ENCODE assay signal across 17 mouse cellular contexts in the genomic region with DNA sequence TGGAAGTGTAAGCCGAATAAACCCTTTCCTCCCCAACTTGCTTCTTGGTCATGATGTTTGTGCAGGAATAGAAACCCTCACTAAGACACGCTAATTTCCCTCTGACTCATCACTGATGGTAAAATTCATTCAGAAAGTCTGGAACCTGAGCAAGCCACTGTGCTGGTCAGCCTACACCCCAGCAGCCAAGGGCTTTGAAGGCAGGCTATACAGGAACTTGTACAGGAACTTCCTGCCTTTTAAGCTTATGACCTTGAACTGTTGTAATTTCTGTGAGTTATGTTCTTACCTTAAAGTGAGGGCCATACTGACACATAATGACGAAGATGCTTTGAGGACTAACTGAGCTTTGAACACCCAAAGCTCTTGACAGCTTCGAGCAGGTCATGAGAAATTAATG.
DNase-seq lines count a peak whose midpoint lies in the region; TF ChIP-seq lines count a peak whose summit lies in the region.
"Had no signal": no experiment of that assay in that cellular context is flagged by ENCODE, and none has a peak within 500 bp of the region (broad histone marks: within the 10 kb centered on the region; RNA-seq: fewer than 3 reads in every experiment).

No protein-coding gene starts in this region.

- no peak for TF ChIP-seq POLR2A in CH12.LX (IDR thresholded peaks at IDR 0.05; ENCODE audit: low read depth, low read length)
- no peak for TF ChIP-seq POLR2A in bone marrow macrophage, adult 2 months (IDR thresholded peaks at IDR 0.05; ENCODE audit: borderline replicate concordance, low read depth, low read length)

- no peaks in the 10 kb centered on the region for H3K36me3 ChIP-seq in CH12.LX (replicated peaks in 1 of 2; ENCODE audit: control insufficient read depth in 1 of 2, insufficient read depth in 1 of 2, low read length in 1 of 2)
- no peaks in the 10 kb centered on the region for H3K36me3 ChIP-seq in limb, embryonic 10.5 days

- no peak for TF ChIP-seq CTCF in CH12.LX (conservative IDR thresholded peaks at IDR 0.05 in 1 of 2, IDR thresholded peaks at IDR 0.05 in 1 of 2; ENCODE audit: low read depth in 2 of 2, low read length in 2 of 2)
- no peak for TF ChIP-seq CTCF in bone marrow macrophage, adult 2 months (IDR thresholded peaks at IDR 0.05; ENCODE audit: low read depth, low read length)

- TF ChIP-seq EP300 in CH12.LX (IDR thresholded peaks at IDR 0.05; ENCODE audit: low read length) = no peak

- H3K27ac ChIP-seq in CH12.LX (ENCODE audit: insufficient read depth, low read depth) = no peak overlapping the region
- 0 out of 2 replicates have a peak overlapping the region, but pooled peaks have one; percentile 10 for H3K27ac ChIP-seq in bone marrow macrophage, adult 2 months (ENCODE audit: insufficient read depth, low read depth, low read length)
- H3K27ac ChIP-seq in limb, embryonic 10.5 days = no peak overlapping the region

- no peaks in the 10 kb centered on the region for H3K79me2 ChIP-seq in CH12.LX (replicated peaks; ENCODE audit: control insufficient read depth, extremely low read depth, insufficient read depth, poor library complexity, severe bottlenecking)

- H3K9ac ChIP-seq in CH12.LX (ENCODE audit: insufficient read depth, low read depth) = no peak overlapping the region

- no peaks in the 10 kb centered on the region for H3K27me3 ChIP-seq in CH12.LX (replicated peaks)
- no peaks in the 10 kb centered on the region for H3K27me3 ChIP-seq in limb, embryonic 10.5 days (ENCODE audit: low read depth, poor library complexity, severe bottlenecking)
- H3K27me3 ChIP-seq: Patski had no signal

- H3K9me3 ChIP-seq in CH12.LX (replicated peaks; ENCODE audit: low read length) = peaks cover 5% of the 10 kb centered on the region
- no peaks in the 10 kb centered on the region for H3K9me3 ChIP-seq in limb, embryonic 10.5 days (replicated peaks)
- H3K9me3 ChIP-seq: G1E had no signal

- dilution Hi-C loops in CH12.LX (cut with MboI; ENCODE audit: extremely low pct_ligation_motif_present, extremely low pct_unique_long_range_greater_than_20kb, low sequenced_read_pairs) = no loop called here

- H3K4me1 ChIP-seq in CH12.LX (ENCODE audit: control insufficient read depth in 1 of 2, insufficient read depth in 2 of 2) = peaks cover 2 to 16% of the 10 kb centered on the region in 2 experiments
- H3K4me1 ChIP-seq in bone marrow macrophage, adult 2 months (ENCODE audit: control insufficient read depth, insufficient read depth, low read length) = peaks cover 21% of the 10 kb centered on the region
- H3K4me1 ChIP-seq in limb, embryonic 10.5 days = no peaks in the 10 kb centered on the region

- H3K4me2 ChIP-seq in CH12.LX (ENCODE audit: insufficient read depth, low read depth, poor library complexity, severe bottlenecking) = no peak overlapping the region

- in situ Hi-C loops in CH12.LX (cut with MboI; ENCODE audit: low pct_ligation_motif_present, low pct_unique_long_range_greater_than_20kb, low sequenced_read_pairs) = no loop called here

- no peak overlapping the region for H3K4me3 ChIP-seq in CH12.LX (replicated peaks in 1 of 3; ENCODE audit: low read depth in 2 of 3, low read length in 2 of 3, poor library complexity in 1 of 3)
- H3K4me3 ChIP-seq in bone marrow macrophage, adult 2 months (ENCODE audit: insufficient read depth, low read length) = no peak overlapping the region
- no peak overlapping the region for H3K4me3 ChIP-seq in limb, embryonic 10.5 days

- TF ChIP-seq RAD21 in CH12.LX (IDR thresholded peaks at IDR 0.05; ENCODE audit: low read depth, low read length) = no peak

- WGBS in limb, embryonic 10.5 days = 85% methylated on average over 4 of the region's 4 CpGs

- DNase-seq in CH12.LX (ENCODE audit: extremely low read depth) = no peak
- no peak for DNase-seq in urinary bladder, postnatal 14 days (ENCODE audit: low spot score)
- no peak for DNase-seq in limb, embryonic 10.5 days (ENCODE audit: low spot score)
- DNase-seq: adrenal gland, adult 2 months; adrenal gland, adult 8-10 months; adrenal gland, postnatal 10 days; adrenal gland, postnatal 14 days; adrenal gland, postnatal 25 days; adrenal gland, postnatal 36 days; B cell, adult 2 months; cerebellum, adult 11 months; cerebellum, adult 18-20 months; cerebellum, adult 2 months; cerebellum, adult 8-10 months had no signal

TF ChIP-seq in CH12.LX, 34 proteins besides CTCF, POLR2A, EP300 and RAD21:
- no peak for TF ChIP-seq BHLHE40 (IDR thresholded peaks at IDR 0.05; ENCODE audit: low read depth, low read length)
- no peak for TF ChIP-seq E2F4 (IDR thresholded peaks at IDR 0.05; ENCODE audit: insufficient replicate concordance, low read depth, low read length)
- TF ChIP-seq SIN3A (IDR thresholded peaks at IDR 0.05; ENCODE audit: low read length) = no peak
- TF ChIP-seq IRF4 (IDR thresholded peaks at IDR 0.05; ENCODE audit: low read depth, low read length) = peak; percentile 14; the same call in 1 of the 2 replicates
- TF ChIP-seq TBP (conservative IDR thresholded peaks at IDR 0.05; ENCODE audit: low read depth, low read length) = peak; percentile 92
- no peak for TF ChIP-seq USF2 (conservative IDR thresholded peaks at IDR 0.05; ENCODE audit: low read depth, low read length)
- peak; percentile 77; the same call in 1 of the 2 replicates for TF ChIP-seq UBTF (IDR thresholded peaks at IDR 0.05; ENCODE audit: low read depth, low read length)
- no peak for TF ChIP-seq JUND (conservative IDR thresholded peaks at IDR 0.05; ENCODE audit: low read depth, low read length)
- no peak for TF ChIP-seq GABPA (IDR thresholded peaks at IDR 0.05; ENCODE audit: insufficient replicate concordance, low read depth, low read length)
- TF ChIP-seq ZC3H11A (IDR thresholded peaks at IDR 0.05; ENCODE audit: low read depth, low read length) = no peak
- TF ChIP-seq POLR2AphosphoS2 (IDR thresholded peaks at IDR 0.05; ENCODE audit: low read depth, low read length) = no peak
- TF ChIP-seq TCF12 (IDR thresholded peaks at IDR 0.05; ENCODE audit: low read depth, low read length) = no peak
- TF ChIP-seq ELF1 (IDR thresholded peaks at IDR 0.05; ENCODE audit: low read depth, low read length) = no peak
- no peak for TF ChIP-seq MXI1 (IDR thresholded peaks at IDR 0.05; ENCODE audit: low read depth, low read length)
- TF ChIP-seq MAX (IDR thresholded peaks at IDR 0.05; ENCODE audit: low read length) = no peak
- no peak for TF ChIP-seq CHD1 (IDR thresholded peaks at IDR 0.05; ENCODE audit: low read depth, low read length)
- no peak for TF ChIP-seq NRF1 (IDR thresholded peaks at IDR 0.05; ENCODE audit: low read depth, low read length)
- no peak for TF ChIP-seq MYC (IDR thresholded peaks at IDR 0.05; ENCODE audit: low read depth, low read length)
- TF ChIP-seq HCFC1 (IDR thresholded peaks at IDR 0.05; ENCODE audit: low read depth, low read length) = no peak
- no peak for TF ChIP-seq NELFE (IDR thresholded peaks at IDR 0.05; ENCODE audit: low read depth, low read length)
- TF ChIP-seq ETS1 (conservative IDR thresholded peaks at IDR 0.05; ENCODE audit: low read depth, low read length) = no peak
- TF ChIP-seq KAT2A (IDR thresholded peaks at IDR 0.05; ENCODE audit: insufficient replicate concordance, low read length) = no peak
- no peak for TF ChIP-seq CHD2 (IDR thresholded peaks at IDR 0.05; ENCODE audit: low read length)
